In genomic region chr10:111770027-111770426, GRCm38 (mm10) we compare ENCODE assay signal across 14 mouse cellular contexts.
DNase-seq lines count a peak whose midpoint lies in the region; ATAC-seq and TF ChIP-seq lines count a peak whose summit lies in the region.
"Had no signal": no experiment of that assay in that cellular context is flagged by ENCODE, and none has a peak within 500 bp of the region (broad histone marks: within the 10 kb centered on the region; RNA-seq: fewer than 3 reads in every experiment).

No protein-coding gene starts in this region.

- H3K36me3 ChIP-seq in liver, postnatal 0 days (replicated peaks; ENCODE audit: insufficient read depth, low read length), result no peaks in the 10 kb centered on the region
- H3K36me3 ChIP-seq in intestine, embryonic 16.5 days (ENCODE audit: control insufficient read depth, insufficient read depth, low read length), result no peaks in the 10 kb centered on the region
- H3K36me3 ChIP-seq in midbrain, embryonic 10.5 days, result no peaks in the 10 kb centered on the region
- H3K36me3 ChIP-seq: hindbrain, embryonic 10.5 days had no signal

- H3K27ac ChIP-seq in liver, postnatal 0 days (ENCODE audit: low read depth), result no peak overlapping the region
- H3K27ac ChIP-seq in intestine, embryonic 16.5 days (ENCODE audit: low read length), result no peak overlapping the region
- no peak overlapping the region for H3K27ac ChIP-seq in midbrain, embryonic 10.5 days (replicated peaks)
- H3K27ac ChIP-seq: hindbrain, embryonic 10.5 days; liver, embryonic 14.5 days had no signal

- peak; percentile 57 for ATAC-seq in liver, postnatal 0 days
- ATAC-seq in intestine, embryonic 16.5 days, result peak; percentile 62; the same call in 1 of the 2 replicates
- ATAC-seq in megakaryocyte-erythroid progenitor cell, adult 5-6 weeks (replicated peaks; ENCODE audit: low FRiP score, low TSS enrichment, poor library complexity, severe bottlenecking), result peak; percentile 70; the same call in 1 of the 2 replicates
- ATAC-seq: midbrain, embryonic 16.5 days had no signal

- H3K9me3 ChIP-seq in liver, postnatal 0 days (ENCODE audit: low read length), result no peaks in the 10 kb centered on the region
- H3K9me3 ChIP-seq in intestine, embryonic 16.5 days (ENCODE audit: control insufficient read depth, low read length), result no peaks in the 10 kb centered on the region
- H3K9me3 ChIP-seq in midbrain, embryonic 10.5 days (replicated peaks), result no peaks in the 10 kb centered on the region
- H3K9me3 ChIP-seq: hindbrain, embryonic 10.5 days had no signal

- TF ChIP-seq CTCF in liver, postnatal 0 days (IDR thresholded peaks at IDR 0.05; ENCODE audit: low read depth), result no peak

- WGBS in liver, postnatal 0 days (ENCODE audit: insufficient replicate concordance), result 49% methylated on average over 2 of the region's 2 CpGs
- 59% methylated on average over 2 of the region's 2 CpGs for WGBS in intestine, embryonic 16.5 days
- 95% methylated on average over 2 of the region's 2 CpGs for WGBS in midbrain, embryonic 10.5 days

- no peak overlapping the region for H3K9ac ChIP-seq in liver, postnatal 0 days (replicated peaks)
- no peak overlapping the region for H3K9ac ChIP-seq in intestine, embryonic 16.5 days (ENCODE audit: low read depth, low read length)
- H3K9ac ChIP-seq: liver, embryonic 14.5 days had no signal

- no peak overlapping the region for H3K4me3 ChIP-seq in liver, postnatal 0 days (ENCODE audit: low read depth, low read length)
- no peak overlapping the region for H3K4me3 ChIP-seq in intestine, embryonic 16.5 days (ENCODE audit: low read length)
- no peak overlapping the region for H3K4me3 ChIP-seq in midbrain, embryonic 10.5 days
- H3K4me3 ChIP-seq: hindbrain, embryonic 10.5 days had no signal

- no peaks in the 10 kb centered on the region for H3K27me3 ChIP-seq in liver, postnatal 0 days (ENCODE audit: insufficient read depth, low read length)
- no peaks in the 10 kb centered on the region for H3K27me3 ChIP-seq in intestine, embryonic 16.5 days (replicated peaks; ENCODE audit: control insufficient read depth, insufficient read depth, low read length)
- no peaks in the 10 kb centered on the region for H3K27me3 ChIP-seq in midbrain, embryonic 10.5 days (ENCODE audit: low read depth, poor library complexity, severe bottlenecking)

- peak; percentile 41 for DNase-seq in liver, postnatal 0 days
- no peak for DNase-seq in liver
- peak; percentile 56 for DNase-seq in adrenal gland, postnatal 10 days
- DNase-seq in midbrain, embryonic 10.5 days (ENCODE audit: low spot score), result no peak
- no peak for DNase-seq in layer of hippocampus, postnatal 14 days (ENCODE audit: low spot score in 2 of 2)
- DNase-seq: gastrocnemius, postnatal 14 days; layer of hippocampus, adult 9-11 months; right cerebral cortex, postnatal 4 days; thymus, adult 18-20 months had no signal

- peaks cover 5% of the 10 kb centered on the region; the same call in 1 of the 2 replicates for H3K4me1 ChIP-seq in liver, postnatal 0 days (ENCODE audit: insufficient read depth)
- H3K4me1 ChIP-seq in intestine, embryonic 16.5 days (ENCODE audit: control insufficient read depth, insufficient read depth, low read length), result no peaks in the 10 kb centered on the region
- no peaks in the 10 kb centered on the region for H3K4me1 ChIP-seq in midbrain, embryonic 10.5 days
- H3K4me1 ChIP-seq: hindbrain, embryonic 10.5 days had no signal

- no peak overlapping the region for H3K4me2 ChIP-seq in liver, postnatal 0 days (ENCODE audit: low read depth, low read length)
- H3K4me2 ChIP-seq in intestine, embryonic 16.5 days (ENCODE audit: low read depth, low read length), result no peak overlapping the region

- no peak for TF ChIP-seq EP300 in liver, postnatal 0 days (IDR thresholded peaks at IDR 0.05; ENCODE audit: low read depth)

Comparison
In these comparisons a context has a peak if more than half of its experiments do, and no peak if none do; other contexts are left out.
1. DNase-seq: peak in liver, postnatal 0 days (single experiment) and adrenal gland, postnatal 10 days (single experiment); none in liver (single experiment), midbrain, embryonic 10.5 days (single experiment) and layer of hippocampus, postnatal 14 days (0 of 2).
2. Peak in every context shown above with its lines, with median percentiles within 50 percentile points of each other: ATAC-seq.